Mouse (Mus musculus) erythroblast, adult 5-6 weeks (primary cell): ENCODE data around the gene Bicdl1. TPM values are rescaled to one million over a fixed set of nuclear protein-coding genes. Genes with fewer than 3 reads are reported as not detected.

Source experiments
- ATAC-seq: replicated peaks from 2 replicates; pipeline ENCODE4 v1.8.0; 2016; ENCODE audit warnings: moderate number of reproducible peaks, mild to moderate bottlenecking, moderate TSS enrichment, inconsistent platforms; ENCODE audit not compliant: poor library complexity, low FRiP score, severe bottlenecking
- total RNA-seq, 2 experiments: library from RNA; stranded (forward) in 1 of 2; stranded (reverse) in 1 of 2; fragments of 150-400 nt in 1 of 2; fragments of 200-764, 138-1000 nt in 1 of 2; gene quantifications; 2 replicates each; pipeline versions ENCODE4 v1.2.3 to v1.2.4; 2015 to 2017; ENCODE audit warnings: low replicate concordance in 2 of 2

The Bicdl1 gene
- total RNA-seq, 2 experiments from 2014 or later: 0.34 to 0.96 TPM

- no peak for ATAC-seq
These were observed 98.4 kb downstream of the Bicdl1 start for GRCm38 (mm10) chr5:115633060-115633459.

- peak; percentile 6; the same call in 1 of the 2 replicates for ATAC-seq
These were observed 99.1 kb downstream of the Bicdl1 start for GRCm38 (mm10) chr5:115632358-115632714.

DNA sequence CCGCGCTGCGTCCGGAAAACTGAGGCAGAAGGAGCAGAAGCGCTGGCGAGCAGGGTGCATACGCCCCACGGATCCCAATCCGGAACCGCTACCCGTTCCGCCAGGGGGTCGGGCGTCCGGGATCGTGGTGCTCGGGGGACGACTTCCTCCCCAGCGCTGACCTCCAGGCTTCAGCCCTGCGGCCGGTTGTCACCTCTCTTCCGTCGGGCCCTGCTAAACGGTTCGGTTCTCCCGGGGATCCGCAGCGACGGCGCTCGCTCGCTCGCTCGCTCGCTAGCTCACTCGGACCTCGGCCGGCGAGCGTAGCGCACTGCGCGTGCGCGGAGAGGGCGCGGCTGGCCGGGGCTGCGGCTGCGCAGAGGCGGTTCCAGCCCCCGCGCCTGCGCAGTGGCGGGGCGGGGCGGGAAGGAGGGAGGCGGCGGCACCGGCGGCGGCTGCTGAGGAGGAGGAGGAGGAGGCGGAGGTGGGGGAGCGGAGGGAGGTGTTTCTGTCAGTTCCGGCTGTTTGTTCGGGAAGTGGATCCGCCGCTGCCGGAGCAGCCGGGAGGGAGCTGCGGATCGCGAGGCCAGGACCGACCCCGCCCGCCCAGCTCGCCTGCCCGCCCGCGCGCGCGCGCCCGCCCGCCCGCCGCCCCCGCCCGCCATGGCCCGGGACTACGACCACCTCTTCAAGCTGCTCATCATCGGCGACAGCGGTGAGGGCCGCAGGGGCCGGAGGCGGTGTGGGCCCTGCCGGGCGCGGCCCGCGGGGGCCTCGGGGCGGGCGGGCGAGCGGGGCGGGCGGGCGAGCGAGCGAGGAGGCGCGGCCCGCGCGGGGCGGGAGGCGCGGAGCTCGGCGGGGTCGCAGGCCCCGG is 99.7 kb downstream of the Bicdl1 start, which contains the start of gene Rab35:
Gene Rab35, plus strand, starts transcription at position 404 of the 853 bp plus-strand sequence.
- peak; percentile 72 for ATAC-seq

- ATAC-seq: no peak
These were observed 101.1 kb downstream of the Bicdl1 start for GRCm38 (mm10) chr5:115630291-115630690.

DNA sequence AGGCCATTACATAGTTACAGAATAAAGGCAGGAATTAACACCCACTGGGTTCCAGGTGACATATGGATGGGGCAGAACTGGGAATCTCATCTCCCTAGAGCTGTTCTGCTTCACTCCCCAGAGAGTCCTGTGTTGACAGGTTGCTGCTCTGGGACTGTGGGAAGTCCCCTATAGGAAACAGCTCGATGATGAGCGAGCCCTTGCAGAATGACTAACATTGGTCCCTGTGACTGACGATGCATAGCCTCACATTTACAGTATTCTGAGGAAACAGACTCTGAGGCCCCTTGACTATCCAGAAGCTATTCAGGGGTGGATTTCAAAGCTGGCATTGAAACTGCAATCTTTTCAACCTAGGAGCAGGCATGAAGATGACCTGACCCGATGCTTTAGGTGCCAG is 101.7 kb downstream of the Bicdl1 start:
- ATAC-seq: no peak

GRCm38 (mm10) chr5:115628083-115628482 is 103.3 kb downstream of the Bicdl1 start:
- no peak for ATAC-seq

GRCm38 (mm10) chr5:115626237-115626886 is 105.1 kb downstream of the Bicdl1 start:
- ATAC-seq: peak; percentile 87

GRCm38 (mm10) chr5:115623694-115624440 is 107.6 kb downstream of the Bicdl1 start:
- no peak for ATAC-seq

- no peak for ATAC-seq
These were observed 108.7 kb downstream of the Bicdl1 start for GRCm38 (mm10) chr5:115622686-115623085.

GRCm38 (mm10) chr5:115619690-115620089 is 111.7 kb downstream of the Bicdl1 start:
- no peak for ATAC-seq

GRCm38 (mm10) chr5:115614948-115615347 is 116.5 kb downstream of the Bicdl1 start:
- ATAC-seq: 0 out of 2 replicates have a peak, but pooled peaks have one; percentile 41

DNA sequence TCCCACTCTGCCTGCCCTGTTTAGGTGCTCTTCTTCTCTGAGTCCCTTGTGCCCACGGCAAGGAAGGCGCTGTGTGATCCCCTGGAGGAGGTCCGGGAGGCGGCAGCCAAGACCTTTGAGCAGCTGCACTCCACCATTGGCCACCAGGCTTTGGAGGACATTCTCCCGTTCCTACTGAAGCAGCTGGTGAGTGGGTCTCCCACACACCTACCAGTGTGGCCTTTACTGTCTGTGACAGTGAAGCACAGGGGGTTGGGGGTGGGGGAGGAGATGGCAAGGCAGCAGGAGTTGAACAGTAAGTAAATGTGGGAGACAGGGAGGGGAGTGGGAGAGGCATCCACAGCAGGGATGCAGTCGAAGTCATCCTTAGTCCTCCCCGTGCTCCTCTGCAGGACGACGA is 118.1 kb downstream of the Bicdl1 start:
- ATAC-seq: no peak

DNA sequence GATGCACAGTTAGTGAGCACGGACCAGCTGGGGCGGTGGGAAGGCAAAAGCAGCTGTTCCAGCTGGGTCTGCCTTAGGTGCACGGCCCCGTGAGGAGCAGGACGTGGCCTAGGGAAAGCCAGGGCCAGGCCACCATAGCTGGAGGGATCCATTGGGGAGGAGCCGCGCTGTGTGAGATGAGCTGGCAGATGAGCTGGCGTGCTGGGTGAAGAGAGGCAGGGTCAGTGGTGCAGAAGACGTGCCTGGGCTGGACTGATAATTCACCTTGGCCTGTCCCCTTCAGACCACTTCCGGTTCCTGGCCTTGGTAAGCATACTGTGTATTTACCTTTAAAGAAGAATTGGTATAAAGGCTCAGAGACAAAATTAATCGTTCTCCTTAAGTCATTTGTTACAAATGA is 119.9 kb downstream of the Bicdl1 start:
- ATAC-seq: peak; percentile 84

DNA sequence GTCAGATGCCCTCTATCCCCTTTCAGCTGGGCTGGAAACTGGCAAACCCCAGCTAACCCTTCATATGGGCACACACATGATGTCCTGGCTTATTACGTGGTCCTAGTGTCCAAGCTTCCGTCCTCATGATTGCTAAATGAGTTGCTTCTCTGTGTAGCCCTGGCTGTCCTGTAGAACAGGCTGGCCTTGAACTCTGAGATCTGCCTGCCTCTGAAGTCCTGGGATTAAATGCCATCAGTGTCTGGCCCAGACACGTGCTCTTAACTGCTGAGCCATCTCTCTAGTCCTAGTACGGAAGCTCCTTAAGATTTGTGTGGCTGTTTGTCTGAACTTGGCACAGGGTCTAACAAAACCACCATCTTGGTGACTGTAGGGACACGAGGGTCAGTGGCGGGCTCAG is 127.9 kb downstream of the Bicdl1 start:
- no peak for ATAC-seq

Other genes starting within 250 kb of the Bicdl1 start
- 3.1 and 5.9 TPM in 2 replicates for gene Sirt4, start 246.9 kb downstream of the Bicdl1 start, total RNA-seq (2015; ENCODE audit: low replicate concordance)
- gene Sirt4, start 246.9 kb downstream of the Bicdl1 start, total RNA-seq (2017; ENCODE audit: low replicate concordance): 0.60 and 2.0 TPM in 2 replicates
- 18.8 and 38.5 TPM in 2 replicates for gene Pxn, start 224.9 kb downstream of the Bicdl1 start, total RNA-seq (2015; ENCODE audit: low replicate concordance)
- 14.8 and 57.5 TPM in 2 replicates for gene Pxn, start 224.9 kb downstream of the Bicdl1 start, total RNA-seq (2017; ENCODE audit: low replicate concordance)
- 681 and 822 TPM in 2 replicates for gene Rplp0, start 172.2 kb downstream of the Bicdl1 start, total RNA-seq (2015; ENCODE audit: low replicate concordance)
- 339 and 478 TPM in 2 replicates for gene Rplp0, start 172.2 kb downstream of the Bicdl1 start, total RNA-seq (2017; ENCODE audit: low replicate concordance)
- gene Gcn1l1, start 166.4 kb downstream of the Bicdl1 start, total RNA-seq (2015; ENCODE audit: low replicate concordance): 9.4 and 10.9 TPM in 2 replicates
- 14.2 and 21.3 TPM in 2 replicates for gene Gcn1l1, start 166.4 kb downstream of the Bicdl1 start, total RNA-seq (2017; ENCODE audit: low replicate concordance)
- gene Rab35, start 99.7 kb downstream of the Bicdl1 start, total RNA-seq (2015; ENCODE audit: low replicate concordance): 17.3 and 17.8 TPM in 2 replicates
- gene Rab35, start 99.7 kb downstream of the Bicdl1 start, total RNA-seq (2017; ENCODE audit: low replicate concordance): 13.8 and 15.4 TPM in 2 replicates
- 56.9 and 61.2 TPM in 2 replicates for gene Cit, start 113.7 kb upstream of the Bicdl1 start, total RNA-seq (2015; ENCODE audit: low replicate concordance)
- 170 and 204 TPM in 2 replicates for gene Cit, start 113.7 kb upstream of the Bicdl1 start, total RNA-seq (2017; ENCODE audit: low replicate concordance)